Mouse (Mus musculus): ENCODE results near the gene Btnl10. TPM values are rescaled to one million over a fixed set of nuclear protein-coding genes. Genes with fewer than 3 reads are reported as not detected.

Btnl10 gene
- polyA plus RNA-seq, 1 experiment from 2014 or later, result 0.80 TPM

GRCm38 (mm10) chr11:58927790-58928651 is 10.3 kb downstream of the Btnl10 start:
- Histone ChIP-seq H3K4me2 (ENCODE audit: low read depth, low read length) (peak overlapping the region; percentile 48), H3K27me3 (ENCODE audit: control insufficient read depth, insufficient read depth, low read length) (no peaks in the 10 kb centered on the region), H3K4me1 (ENCODE audit: control insufficient read depth, insufficient read depth, low read length) (peaks cover 4% of the 10 kb centered on the region; the same call in 1 of the 2 replicates), H3K4me3 (replicated peaks; ENCODE audit: low read length) (peak overlapping the region; percentile 34), H3K27ac (ENCODE audit: low read length) (peak overlapping the region; percentile 32; the same call in 1 of the 2 replicates), H3K9me3 (replicated peaks; ENCODE audit: control insufficient read depth, low read length) (no peaks in the 10 kb centered on the region), H3K9ac (ENCODE audit: low read length) (peak overlapping the region; percentile 51), H3K36me3 (ENCODE audit: control insufficient read depth, insufficient read depth, low read length) (peaks cover 11% of the 10 kb centered on the region; the same call in 1 of the 2 replicates)
- 21% methylated on average over 20 of the region's 20 CpGs for WGBS
- peak; percentile 64 for ATAC-seq (ENCODE audit: insufficient read depth, low FRiP score)

- no peak overlapping the region for H3K4me3 ChIP-seq (replicated peaks; ENCODE audit: low read length)
- H3K27ac ChIP-seq (ENCODE audit: low read length), result no peak overlapping the region
- H3K9me3 ChIP-seq (replicated peaks; ENCODE audit: control insufficient read depth, low read length), result no peaks in the 10 kb centered on the region
Observed at GRCm38 (mm10) chr11:58929055-58929454, 11.3 kb downstream of the Btnl10 start.

GRCm38 (mm10) chr11:58929641-58930040 is 11.9 kb downstream of the Btnl10 start:
- 41% methylated on average over 3 of the region's 3 CpGs for WGBS
- H3K9me3 ChIP-seq (replicated peaks; ENCODE audit: control insufficient read depth, low read length), result no peaks in the 10 kb centered on the region
- ATAC-seq (ENCODE audit: insufficient read depth, low FRiP score), result no peak
- H3K4me2 ChIP-seq (ENCODE audit: low read depth, low read length), result no peak overlapping the region
- H3K4me3 ChIP-seq (replicated peaks; ENCODE audit: low read length), result no peak overlapping the region
- H3K4me1 ChIP-seq (ENCODE audit: control insufficient read depth, insufficient read depth, low read length), result peaks cover 4% of the 10 kb centered on the region; the same call in 1 of the 2 replicates
- no peak overlapping the region for H3K27ac ChIP-seq (ENCODE audit: low read length)
- peaks cover 19% of the 10 kb centered on the region; the same call in 1 of the 2 replicates for H3K36me3 ChIP-seq (ENCODE audit: control insufficient read depth, insufficient read depth, low read length)
- no peak overlapping the region for H3K9ac ChIP-seq (ENCODE audit: low read length)
- H3K27me3 ChIP-seq (ENCODE audit: control insufficient read depth, insufficient read depth, low read length), result no peaks in the 10 kb centered on the region

More at GRCm38 (mm10) chr11:58929055-58929454, 11.3 kb downstream of the Btnl10 start:
- H3K36me3 ChIP-seq (ENCODE audit: control insufficient read depth, insufficient read depth, low read length), result peaks cover 19% of the 10 kb centered on the region; the same call in 1 of the 2 replicates
- no peak overlapping the region for H3K4me2 ChIP-seq (ENCODE audit: low read depth, low read length)
- peaks cover 4% of the 10 kb centered on the region; the same call in 1 of the 2 replicates for H3K4me1 ChIP-seq (ENCODE audit: control insufficient read depth, insufficient read depth, low read length)
- no peak overlapping the region for H3K9ac ChIP-seq (ENCODE audit: low read length)
- no peaks in the 10 kb centered on the region for H3K27me3 ChIP-seq (ENCODE audit: control insufficient read depth, insufficient read depth, low read length)
- no peak for ATAC-seq (ENCODE audit: insufficient read depth, low FRiP score)
- WGBS, result 70% methylated on average over 4 of the region's 4 CpGs

GRCm38 (mm10) chr11:58930254-58930653 is 12.5 kb downstream of the Btnl10 start:
- Histone ChIP-seq H3K4me1 (ENCODE audit: control insufficient read depth, insufficient read depth, low read length) (peaks cover 4% of the 10 kb centered on the region; the same call in 1 of the 2 replicates), H3K4me2 (ENCODE audit: low read depth, low read length) (no peak overlapping the region), H3K27me3 (ENCODE audit: control insufficient read depth, insufficient read depth, low read length) (no peaks in the 10 kb centered on the region), H3K9me3 (replicated peaks; ENCODE audit: control insufficient read depth, low read length) (no peaks in the 10 kb centered on the region), H3K9ac (ENCODE audit: low read length) (no peak overlapping the region), H3K4me3 (replicated peaks; ENCODE audit: low read length) (no peak overlapping the region), H3K27ac (ENCODE audit: low read length) (no peak overlapping the region), H3K36me3 (ENCODE audit: control insufficient read depth, insufficient read depth, low read length) (peaks cover 19% of the 10 kb centered on the region; the same call in 1 of the 2 replicates)
- WGBS, result 83% methylated on average over 3 of the region's 3 CpGs
- no peak for ATAC-seq (ENCODE audit: insufficient read depth, low FRiP score)

- H3K4me2 ChIP-seq (ENCODE audit: low read depth, low read length), result no peak overlapping the region
- no peak overlapping the region for H3K4me3 ChIP-seq (replicated peaks; ENCODE audit: low read length)
- ATAC-seq (ENCODE audit: insufficient read depth, low FRiP score), result peak; percentile 18; the same call in 1 of the 2 replicates
- peaks cover 4% of the 10 kb centered on the region; the same call in 1 of the 2 replicates for H3K4me1 ChIP-seq (ENCODE audit: control insufficient read depth, insufficient read depth, low read length)
- no peaks in the 10 kb centered on the region for H3K27me3 ChIP-seq (ENCODE audit: control insufficient read depth, insufficient read depth, low read length)
- no peak overlapping the region for H3K27ac ChIP-seq (ENCODE audit: low read length)
- WGBS, result 67% methylated on average over 4 of the region's 4 CpGs
- H3K36me3 ChIP-seq (ENCODE audit: control insufficient read depth, insufficient read depth, low read length), result peaks cover 19% of the 10 kb centered on the region; the same call in 1 of the 2 replicates
- H3K9me3 ChIP-seq (replicated peaks; ENCODE audit: control insufficient read depth, low read length), result no peaks in the 10 kb centered on the region
- H3K9ac ChIP-seq (ENCODE audit: low read length), result no peak overlapping the region
Observed at GRCm38 (mm10) chr11:58931576-58931975, 13.9 kb downstream of the Btnl10 start.

- H3K4me3 ChIP-seq (replicated peaks; ENCODE audit: low read length), result peak overlapping the region; percentile 93
- WGBS, result under 1% methylated on average over 13 of the region's 13 CpGs
- ATAC-seq (ENCODE audit: insufficient read depth, low FRiP score), result peak; percentile 8; the same call in 1 of the 2 replicates
- peak overlapping the region; percentile 99 for H3K9ac ChIP-seq (ENCODE audit: low read length)
- H3K9me3 ChIP-seq (replicated peaks; ENCODE audit: control insufficient read depth, low read length), result no peaks in the 10 kb centered on the region
- no peaks in the 10 kb centered on the region for H3K27me3 ChIP-seq (ENCODE audit: control insufficient read depth, insufficient read depth, low read length)
- peaks cover 15% of the 10 kb centered on the region for H3K4me1 ChIP-seq (ENCODE audit: control insufficient read depth, insufficient read depth, low read length)
- peak overlapping the region; percentile 95 for H3K27ac ChIP-seq (ENCODE audit: low read length)
- peaks cover 9% of the 10 kb centered on the region; the same call in 1 of the 2 replicates for H3K36me3 ChIP-seq (ENCODE audit: control insufficient read depth, insufficient read depth, low read length)
- H3K4me2 ChIP-seq (ENCODE audit: low read depth, low read length), result peak overlapping the region; percentile 78
Observed at GRCm38 (mm10) chr11:58937909-58938308, 20.2 kb downstream of the Btnl10 start.

- Histone ChIP-seq H3K4me3 (replicated peaks; ENCODE audit: low read length) (peak within 1 kb of the TSS; percentile 93), H3K4me2 (ENCODE audit: low read depth, low read length) (peak within 1 kb of the TSS; percentile 78), H3K27ac (ENCODE audit: low read length) (peak within 1 kb of the TSS; percentile 95), H3K9me3 (replicated peaks; ENCODE audit: control insufficient read depth, low read length) (no peaks in the 10 kb centered on the region), H3K4me1 (ENCODE audit: control insufficient read depth, insufficient read depth, low read length) (peaks cover 15% of the 10 kb centered on the region), H3K27me3 (ENCODE audit: control insufficient read depth, insufficient read depth, low read length) (no peaks in the 10 kb centered on the region), H3K36me3 (ENCODE audit: control insufficient read depth, insufficient read depth, low read length) (peaks cover 3% of the 10 kb centered on the region; the same call in 1 of the 2 replicates), H3K9ac (ENCODE audit: low read length) (peak within 1 kb of the TSS; percentile 99)
- WGBS, result under 1% methylated on average over 87 of the region's 95 CpGs
- ATAC-seq (ENCODE audit: insufficient read depth, low FRiP score), result peak; percentile 98
Observed at GRCm38 (mm10) chr11:58938322-58939087, 20.8 kb downstream of the Btnl10 start, which contains the start of gene Rnf187. TSS of gene Rnf187 (minus strand) at chr11:58938916.

GRCm38 (mm10) chr11:58939088-58939439 is 21.4 kb downstream of the Btnl10 start:
- peak overlapping the region; percentile 95 for H3K27ac ChIP-seq (ENCODE audit: low read length)
- peak overlapping the region; percentile 78 for H3K4me2 ChIP-seq (ENCODE audit: low read depth, low read length)
- H3K9ac ChIP-seq (ENCODE audit: low read length), result peak overlapping the region; percentile 99
- H3K27me3 ChIP-seq (ENCODE audit: control insufficient read depth, insufficient read depth, low read length), result no peaks in the 10 kb centered on the region
- 12% methylated on average over 6 of the region's 6 CpGs for WGBS
- ATAC-seq (ENCODE audit: insufficient read depth, low FRiP score), result no peak
- H3K36me3 ChIP-seq (ENCODE audit: control insufficient read depth, insufficient read depth, low read length), result no peaks in the 10 kb centered on the region
- no peaks in the 10 kb centered on the region for H3K9me3 ChIP-seq (replicated peaks; ENCODE audit: control insufficient read depth, low read length)
- H3K4me1 ChIP-seq (ENCODE audit: control insufficient read depth, insufficient read depth, low read length), result peaks cover 15% of the 10 kb centered on the region
- H3K4me3 ChIP-seq (replicated peaks; ENCODE audit: low read length), result peak overlapping the region; percentile 93
